Mouse (Mus musculus) liver, embryonic 14.5 days (tissue): ENCODE data around the gene Ebf1. TPM values are rescaled to one million over a fixed set of nuclear protein-coding genes. Genes with fewer than 3 reads are reported as not detected.

ENCODE experiments used
- ATAC-seq: fragments of 200-750 bp; cut with Nextera tagmentation; 2 replicates; pipeline ENCODE4 v1.8.0; 2017; ENCODE audit warnings: moderate number of reproducible peaks, mild to moderate bottlenecking, moderate library complexity; ENCODE audit not compliant: insufficient read depth
- DNase-seq, 3 experiments: peaks; one replicate each; pipeline ENCODE4 v3.0.0-alpha.2; 2012 to 2013; ENCODE audit warnings: low read depth in 3 of 3, low spot score in 3 of 3
- H3K27ac ChIP-seq: fragments of 300-500 bp; sonication (generic); 2 replicates; pipeline ENCODE4 v1.5.1; 2014; ENCODE audit warnings: moderate library complexity, mild to moderate bottlenecking, control low read depth, inconsistent platforms
- H3K27me3 ChIP-seq: fragments of 300-500 bp; sonication (generic); 2 replicates; pipeline ENCODE4 v1.6.1; 2014; ENCODE audit warnings: mild to moderate bottlenecking, low read length, moderate library complexity; ENCODE audit not compliant: control insufficient read depth, insufficient read depth
- H3K36me3 ChIP-seq: fragments of 300-500 bp; sonication (generic); replicated peaks from 2 replicates; pipeline ENCODE4 v1.6.1; 2014; ENCODE audit warnings: low read depth; ENCODE audit not compliant: control insufficient read depth, insufficient read depth
- H3K4me1 ChIP-seq, 2 experiments: fragments of 200-500 bp in 1 of 2; fragments of 300-500 bp in 1 of 2; sonication (generic) in 1 of 2; replicated peaks; 2 replicates each; pipeline ENCODE4 v1.6.1; 2012 to 2014; ENCODE audit warnings: antibody characterized with exemption in 1 of 2, inconsistent platforms in 1 of 2, low read length in 1 of 2; ENCODE audit not compliant: control insufficient read depth in 2 of 2, insufficient read depth in 2 of 2
- H3K4me2 ChIP-seq: fragments of 300-500 bp; sonication (generic); 2 replicates; pipeline ENCODE4 v1.6.1; 2014; ENCODE audit warnings: low read depth, mild to moderate bottlenecking, control low read depth, moderate library complexity
- H3K4me3 ChIP-seq, 2 experiments: fragments of 200-500 bp in 1 of 2; fragments of 300-500 bp in 1 of 2; sonication (generic) in 1 of 2; 2 replicates each; pipeline ENCODE4 v1.5.1; 2012 to 2014; ENCODE audit warnings: low read depth in 2 of 2, low read length in 2 of 2, mild to moderate bottlenecking in 2 of 2, control low read depth in 1 of 2, inconsistent platforms in 1 of 2, moderate library complexity in 1 of 2; ENCODE audit not compliant: insufficient read depth in 1 of 2
- H3K9ac ChIP-seq: fragments of 300-500 bp; sonication (generic); replicated peaks from 2 replicates; pipeline ENCODE4 v1.6.1; 2014; ENCODE audit warnings: mild to moderate bottlenecking, control low read depth, moderate library complexity
- H3K9me3 ChIP-seq: fragments of 300-500 bp; sonication (generic); 2 replicates; pipeline ENCODE4 v1.6.1; 2016; ENCODE audit warnings: low read length, mixed read lengths; ENCODE audit not compliant: control insufficient read depth
- CTCF ChIP-seq: IDR thresholded peaks from 2 replicates; pipeline ENCODE4 v1.5.1; 2016; ENCODE audit warnings: antibody characterized with exemption, low read depth, control low read depth
- EP300 ChIP-seq: IDR thresholded peaks from 2 replicates; pipeline ENCODE4 v1.6.1; 2016; ENCODE audit warnings: antibody characterized with exemption, low read depth
- WGBS: fragments of 180-500 bp; shearing (Covaris S2); extraction: QIAGEN DNeasy Blood & Tissue Kit; methylation state at CpG from one replicate; pipeline ENCODE4 v1.1.7; 2014; ENCODE audit not compliant: insufficient replicate concordance; 5-methylcytosine and 5-hydroxymethylcytosine counted together
- polyA plus RNA-seq, 2 experiments: library from polyadenylated mRNA; depleted of rRNA in 1 of 2; stranded (reverse) in 1 of 2; unstranded in 1 of 2; fragments of >200 nt; fragmentation: Nextera tagmentation in 1 of 2; extraction: Ambion mirVana in 1 of 2; gene quantifications; 2 replicates each; pipeline versions ENCODE4 v1.2.1 to v1.2.3; 2012 to 2014

The Ebf1 gene
- polyA plus RNA-seq, 2 experiments: 0.20 to 0.34 TPM

DNA sequence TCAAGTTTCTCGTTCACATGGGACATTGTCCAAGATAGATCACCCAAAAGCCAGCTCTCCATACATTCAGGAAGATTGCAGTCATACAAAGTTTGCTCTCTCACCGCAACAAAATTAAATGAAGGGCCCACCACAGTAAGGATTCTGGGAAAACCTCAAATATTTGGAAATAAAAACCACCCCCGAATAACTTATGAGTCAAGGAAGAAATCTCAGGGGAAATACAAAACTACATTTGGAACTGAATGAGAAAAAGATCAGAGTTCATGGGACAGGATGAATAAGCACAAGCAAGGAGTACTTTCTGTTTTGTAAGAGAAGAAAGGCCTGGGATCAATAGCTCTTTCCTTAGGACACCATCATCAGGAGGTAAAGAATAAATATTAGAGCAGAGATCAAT, 22.3 kb upstream of the Ebf1 start:
- H3K4me1 ChIP-seq: no peaks in the 10 kb centered on the region
- no peak for TF ChIP-seq CTCF
- TF ChIP-seq EP300: no peak
- no peak overlapping the region for H3K27ac ChIP-seq
- 55% methylated on average over 3 of the region's 3 CpGs for WGBS
- no peaks in the 10 kb centered on the region for H3K36me3 ChIP-seq
- ATAC-seq: no peak
- no peak overlapping the region for H3K9ac ChIP-seq
- H3K4me2 ChIP-seq: no peak overlapping the region
- DNase-seq: no peak
- H3K4me3 ChIP-seq: no peak overlapping the region
- H3K27me3 ChIP-seq: no peaks in the 10 kb centered on the region
- no peaks in the 10 kb centered on the region for H3K9me3 ChIP-seq

DNA sequence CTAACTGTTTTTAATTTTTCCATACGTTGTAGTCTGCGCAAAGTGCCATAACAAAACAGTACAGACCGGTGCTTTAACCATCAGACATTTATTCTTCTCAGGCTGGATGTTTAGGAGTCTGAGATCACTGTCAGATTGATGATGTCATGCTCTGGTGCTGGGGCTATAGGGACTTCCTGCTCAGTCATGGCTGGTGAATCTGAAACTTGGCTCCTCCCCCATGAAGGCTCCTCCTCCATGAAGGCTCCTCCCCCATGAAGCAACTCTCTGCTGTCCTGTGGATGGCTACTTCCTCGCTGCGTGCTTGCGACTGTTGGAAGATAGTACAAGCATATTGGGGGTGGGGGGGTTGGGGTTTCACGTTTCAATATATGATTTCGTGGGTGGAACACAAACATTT, 10.2 kb upstream of the Ebf1 start:
- Histone ChIP-seq H3K36me3 (no peaks in the 10 kb centered on the region), H3K9ac (no peak overlapping the region), H3K4me2 (no peak overlapping the region), H3K27ac (no peak overlapping the region), H3K27me3 (peaks cover 14% of the 10 kb centered on the region), H3K4me3 (no peak overlapping the region), H3K4me1 (no peaks in the 10 kb centered on the region), H3K9me3 (no peaks in the 10 kb centered on the region)
- DNase-seq (no peak), ATAC-seq (no peak)
- WGBS: 52% methylated on average over 8 of the region's 8 CpGs
- TF ChIP-seq CTCF (no peak), EP300 (no peak)

DNA sequence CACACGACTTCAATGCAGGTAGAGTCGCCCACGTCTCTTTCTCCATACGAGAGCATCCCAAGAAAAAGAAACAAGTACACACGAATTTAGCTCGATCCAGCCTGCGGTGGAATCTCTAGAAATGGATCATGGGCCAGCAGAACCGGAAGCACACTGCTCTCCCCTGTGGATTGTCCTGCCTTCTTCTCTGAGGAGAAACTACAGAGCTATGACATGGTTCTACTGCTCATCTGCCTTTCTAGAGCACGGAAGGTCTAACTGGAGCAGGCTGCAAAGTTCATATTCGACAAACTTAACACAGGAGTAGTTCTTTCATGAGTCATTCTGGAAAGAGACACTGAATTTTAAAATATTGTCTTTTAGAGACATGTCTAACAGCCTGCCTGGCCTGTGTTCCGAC, 8.5 kb upstream of the Ebf1 start:
- Histone ChIP-seq H3K4me3 (no peak overlapping the region), H3K27ac (no peak overlapping the region), H3K27me3 (peaks cover 32% of the 10 kb centered on the region), H3K4me1 (no peaks in the 10 kb centered on the region), H3K9me3 (no peaks in the 10 kb centered on the region), H3K36me3 (no peaks in the 10 kb centered on the region), H3K4me2 (no peak overlapping the region), H3K9ac (no peak overlapping the region)
- no peak for ATAC-seq
- 58% methylated on average over 11 of the region's 11 CpGs for WGBS
- TF ChIP-seq EP300 (no peak), CTCF (no peak)
- DNase-seq: no peak

DNA sequence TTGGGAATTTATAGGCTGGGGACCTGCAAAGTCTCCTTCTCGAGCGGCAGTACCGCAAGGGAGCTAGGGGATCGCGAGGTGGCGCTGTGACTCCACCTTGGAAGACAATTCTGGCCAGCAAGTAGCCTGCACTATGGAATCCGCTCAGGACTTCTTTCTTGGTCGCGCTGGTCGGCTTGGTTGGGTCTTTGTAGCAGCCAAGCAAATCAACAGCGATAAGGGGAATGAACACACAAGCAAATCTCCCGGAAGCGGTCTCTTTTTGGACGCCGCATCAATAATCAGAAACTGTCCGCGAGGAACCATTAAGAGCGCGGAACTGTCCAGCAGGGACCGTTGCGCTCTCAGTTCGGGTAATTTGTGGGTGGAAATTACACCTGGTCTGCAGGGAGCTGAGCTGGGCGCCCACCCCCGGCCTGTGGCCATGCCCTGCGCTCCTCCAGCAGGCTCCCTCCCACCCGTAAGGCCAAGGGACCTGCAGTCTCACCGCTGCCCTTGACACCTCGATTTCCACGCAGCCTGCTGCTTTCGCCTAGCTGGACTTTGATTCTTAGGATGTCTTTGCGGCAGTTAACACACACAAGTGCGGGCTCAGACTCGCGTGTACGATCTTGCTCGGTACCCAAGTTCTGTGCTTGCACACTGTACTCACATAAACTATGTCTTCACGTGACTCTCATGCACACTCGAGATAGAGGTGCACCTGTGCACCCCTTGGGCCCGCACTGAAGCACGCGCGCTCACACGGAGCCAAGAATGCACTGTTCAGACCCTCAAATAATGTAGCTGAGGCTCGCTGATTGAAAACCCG, 5.9 kb upstream of the Ebf1 start:
- DNase-seq (peak; percentile 17 to 31 (median 18)), ATAC-seq (no peak)
- Histone ChIP-seq H3K9ac (no peak overlapping the region), H3K27me3 (peaks cover 52% of the 10 kb centered on the region), H3K36me3 (no peaks in the 10 kb centered on the region), H3K4me1 (no peaks in the 10 kb centered on the region), H3K4me3 (peak overlapping the region in 1 of 2 experiments; percentile 4; a peak in 1 of 4 replicates), H3K4me2 (peak overlapping the region; percentile 35; the same call in 1 of the 2 replicates), H3K9me3 (no peaks in the 10 kb centered on the region), H3K27ac (no peak overlapping the region)
- TF ChIP-seq EP300: no peak
- peak; percentile 85 for TF ChIP-seq CTCF
- WGBS: 1% methylated on average over 45 of the region's 45 CpGs

DNA sequence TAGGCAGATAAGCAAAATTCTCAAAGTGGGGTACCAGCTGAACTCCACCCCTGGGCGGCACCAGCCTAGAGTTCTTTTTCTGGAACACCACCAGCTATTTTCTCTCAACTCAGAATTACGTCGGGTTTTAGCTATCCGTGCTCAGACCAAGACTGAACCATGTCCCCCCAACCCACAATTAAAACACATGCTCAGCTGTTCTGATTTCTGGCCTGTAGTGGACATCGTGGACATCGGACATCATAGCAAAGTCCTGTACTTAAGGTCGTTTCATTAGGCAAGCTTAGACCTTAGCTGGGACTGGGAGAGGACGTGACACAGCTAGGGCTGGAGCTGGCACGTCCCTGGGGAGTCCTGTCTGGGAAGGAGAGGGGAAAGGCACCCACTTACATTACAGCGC, 5.0 kb upstream of the Ebf1 start:
- no peaks in the 10 kb centered on the region for H3K4me1 ChIP-seq
- DNase-seq: no peak
- WGBS: 4% methylated on average over 10 of the region's 10 CpGs
- TF ChIP-seq EP300 (no peak), CTCF (no peak)
- H3K4me2 ChIP-seq: no peak overlapping the region
- H3K9ac ChIP-seq: no peak overlapping the region
- H3K9me3 ChIP-seq: no peaks in the 10 kb centered on the region
- no peak overlapping the region for H3K27ac ChIP-seq
- H3K36me3 ChIP-seq: no peaks in the 10 kb centered on the region
- no peak for ATAC-seq
- no peak overlapping the region for H3K4me3 ChIP-seq
- peaks cover 61% of the 10 kb centered on the region for H3K27me3 ChIP-seq
